Mouse (Mus musculus): ENCODE data around the gene Atxn10. TPM values are rescaled to one million over a fixed set of nuclear protein-coding genes. Genes with fewer than 3 reads are reported as not detected.

Gene Atxn10
- total RNA-seq, 2 experiments from 2014 or later: 103 to 180 TPM

DNA sequence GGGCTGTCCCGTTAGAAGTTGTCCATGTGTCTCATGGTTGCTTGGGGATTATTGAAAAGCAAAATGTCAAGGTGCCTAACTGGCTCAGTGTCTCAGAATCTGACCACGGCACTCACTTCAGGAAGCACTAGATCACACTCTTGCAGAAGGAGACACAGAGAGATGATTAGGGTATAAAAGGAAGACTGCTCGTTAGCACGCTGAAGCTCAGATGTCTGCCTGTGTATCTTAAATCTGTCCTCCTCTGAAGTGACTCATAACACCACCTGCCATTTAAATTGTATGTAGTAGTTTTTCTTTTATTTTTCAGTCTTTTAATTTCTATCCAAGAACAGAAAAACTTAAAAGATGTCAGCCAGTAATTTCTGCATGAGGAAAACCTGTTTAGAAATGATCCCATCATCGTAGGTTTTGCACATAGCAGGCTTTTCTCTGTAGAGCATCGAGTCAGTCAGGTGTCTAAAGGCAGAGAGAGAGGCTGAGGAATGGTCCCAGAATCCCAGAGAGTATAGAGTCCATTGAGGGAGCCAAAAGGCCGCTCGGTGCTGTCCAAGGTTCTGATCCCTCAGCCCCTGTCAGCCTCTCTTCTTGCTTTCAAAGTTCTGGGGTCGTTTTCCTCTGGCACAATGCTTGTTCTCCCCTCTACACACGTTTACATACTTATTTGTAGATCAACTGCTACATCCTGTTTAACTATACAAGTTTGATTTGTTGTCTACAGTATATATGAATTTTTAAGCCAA is 128.9 kb downstream of the Atxn10 start:
- no peak for ATAC-seq (ENCODE audit: poor library complexity, severe bottlenecking)

DNA sequence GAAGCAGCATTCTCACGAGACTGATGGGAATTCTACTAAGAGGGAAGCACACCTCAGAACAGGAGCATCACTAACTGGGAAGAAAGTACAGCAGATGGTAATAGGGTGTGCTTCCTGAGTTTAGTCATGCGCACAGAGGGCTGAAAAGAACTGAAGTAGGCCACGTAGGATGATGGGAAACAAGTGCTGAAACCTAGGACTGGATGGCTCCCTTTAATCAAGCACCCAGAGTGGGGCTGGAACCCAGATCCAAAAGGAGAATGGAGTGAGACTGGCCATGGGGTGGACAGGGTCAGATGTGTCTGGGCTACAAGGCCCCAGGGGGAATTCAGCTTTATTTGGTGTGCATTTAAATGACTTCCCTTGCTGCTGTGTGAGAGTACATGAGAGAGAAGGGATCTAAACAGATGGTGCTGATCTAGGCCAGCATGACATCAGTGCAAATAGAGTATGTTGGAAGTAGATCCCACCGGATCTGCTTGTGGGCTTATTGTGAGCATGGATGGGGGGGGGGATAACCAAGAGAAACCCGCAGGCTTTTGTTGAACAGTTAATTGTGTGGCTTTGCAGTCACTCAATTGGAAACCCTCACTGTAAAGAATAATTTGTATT is 130.5 kb downstream of the Atxn10 start:
- no peak for ATAC-seq (ENCODE audit: poor library complexity, severe bottlenecking)

DNA sequence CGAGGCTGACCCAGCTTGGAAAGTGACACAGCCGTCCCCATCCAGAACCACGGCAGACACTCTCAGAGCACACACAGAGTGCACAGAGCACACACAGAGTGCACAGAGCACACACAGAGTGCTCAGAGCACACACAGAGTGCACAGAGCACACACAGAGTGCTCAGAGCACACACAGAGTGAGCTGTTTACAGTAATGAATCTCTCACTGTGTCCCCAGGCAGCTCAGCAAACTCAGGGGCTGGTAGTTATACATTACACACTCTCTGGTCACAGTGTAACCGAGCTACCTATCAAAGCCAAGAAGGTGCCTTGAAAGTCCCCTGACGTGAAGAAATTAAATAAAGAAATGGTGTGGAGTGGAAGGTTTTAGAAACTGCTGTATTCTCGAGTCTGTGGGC is 133.4 kb downstream of the Atxn10 start:
- ATAC-seq (ENCODE audit: poor library complexity, severe bottlenecking): no peak

DNA sequence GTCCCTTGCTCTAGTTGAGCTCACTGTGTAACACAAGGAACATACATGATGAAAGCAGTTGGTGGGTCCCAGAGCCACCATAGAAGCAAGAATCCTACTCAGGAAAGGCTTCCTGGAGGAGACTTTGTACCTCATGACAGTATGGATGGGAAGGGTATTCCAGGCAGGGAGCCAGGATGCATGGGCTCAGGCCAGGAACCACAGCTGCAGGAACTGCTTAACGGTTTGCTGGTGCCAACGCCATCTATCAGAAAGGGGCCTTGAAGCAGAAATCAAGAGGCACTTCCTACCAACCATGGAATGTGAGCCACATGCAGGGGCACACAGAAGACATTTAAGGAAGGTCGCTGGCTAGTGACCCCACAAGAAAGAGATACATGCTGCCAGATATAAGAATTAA is 138.7 kb downstream of the Atxn10 start:
- no peak for ATAC-seq (ENCODE audit: poor library complexity, severe bottlenecking)

DNA sequence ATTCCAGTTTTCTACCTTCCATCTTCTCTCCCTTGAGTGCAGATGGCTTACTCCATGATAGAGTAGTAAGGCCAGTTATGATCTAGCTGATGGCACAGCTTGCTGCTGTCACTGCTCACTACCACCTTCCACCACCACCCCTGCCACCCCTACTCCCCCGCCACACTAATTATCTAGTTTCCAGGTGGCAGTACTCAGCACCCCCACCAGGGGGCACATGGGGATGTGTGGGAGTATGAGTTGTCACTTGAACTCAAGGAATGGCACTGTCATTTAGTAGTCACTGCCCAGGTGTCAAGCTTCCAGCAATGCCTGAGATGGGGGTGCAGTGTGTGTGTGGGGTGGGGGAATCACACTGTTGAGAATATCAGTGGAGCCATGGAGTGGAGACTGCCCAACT is 141.5 kb downstream of the Atxn10 start:
- peak; percentile 83 for ATAC-seq (ENCODE audit: poor library complexity, severe bottlenecking)

DNA sequence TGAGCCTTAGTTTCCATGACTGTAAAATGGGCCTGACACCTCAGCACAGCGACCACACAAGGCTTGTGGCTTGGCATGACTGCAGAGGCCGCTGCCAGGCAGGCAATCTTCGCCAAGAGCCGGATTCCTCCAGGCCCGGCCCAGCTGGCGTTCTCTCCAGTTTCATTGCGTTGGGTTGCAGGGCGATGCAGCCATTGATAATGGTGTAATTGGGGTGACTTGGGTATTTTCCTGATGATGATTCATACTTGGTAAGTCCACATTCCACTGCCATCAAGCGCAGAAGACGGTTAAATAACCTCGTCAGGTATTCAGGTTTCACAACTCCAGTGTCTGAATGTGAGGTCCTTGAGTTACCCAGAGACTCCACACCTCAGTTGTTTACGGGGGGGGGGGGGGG is 143.3 kb downstream of the Atxn10 start:
- no peak for ATAC-seq (ENCODE audit: poor library complexity, severe bottlenecking)

DNA sequence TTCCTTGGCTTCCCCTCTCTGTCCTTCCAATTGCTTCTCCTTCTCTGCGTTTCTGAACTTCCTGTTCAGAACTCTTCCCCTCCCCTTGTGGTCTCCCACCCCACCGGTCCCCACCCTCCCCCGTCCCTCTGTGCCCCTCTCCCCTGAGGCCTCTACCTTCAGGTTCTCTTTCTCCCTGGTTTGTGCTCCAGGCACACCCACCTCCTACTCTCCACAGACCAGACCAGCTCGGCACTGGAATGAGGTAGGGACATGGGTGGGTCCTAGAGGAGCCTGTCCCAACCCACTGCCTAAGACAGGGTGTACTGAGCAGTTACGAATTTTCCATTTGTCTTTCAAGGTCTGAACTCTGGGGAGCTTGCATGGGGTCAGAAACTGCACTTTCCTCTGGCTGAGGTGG is 143.9 kb downstream of the Atxn10 start:
- no peak for ATAC-seq (ENCODE audit: poor library complexity, severe bottlenecking)

DNA sequence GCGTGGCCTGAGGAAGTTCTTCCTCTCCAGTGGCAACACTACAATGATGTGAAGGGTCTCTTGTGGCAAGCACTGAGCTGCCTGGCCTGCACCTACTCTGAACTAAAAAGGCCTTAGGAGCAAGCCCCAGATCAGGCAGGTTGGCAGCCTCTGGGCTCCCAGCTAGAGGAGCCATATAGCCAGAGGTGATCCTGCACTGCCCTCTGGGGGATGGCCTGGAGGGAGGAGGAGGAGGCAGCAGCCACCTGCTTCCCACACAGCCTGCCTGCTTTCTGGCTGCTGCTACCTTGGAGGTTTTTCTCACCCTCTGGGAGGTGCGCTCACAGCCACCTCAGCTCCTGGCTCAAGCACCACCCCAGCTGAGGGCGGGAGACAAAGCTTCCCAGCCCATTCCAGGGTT is 144.6 kb downstream of the Atxn10 start:
- ATAC-seq (ENCODE audit: poor library complexity, severe bottlenecking): no peak

DNA sequence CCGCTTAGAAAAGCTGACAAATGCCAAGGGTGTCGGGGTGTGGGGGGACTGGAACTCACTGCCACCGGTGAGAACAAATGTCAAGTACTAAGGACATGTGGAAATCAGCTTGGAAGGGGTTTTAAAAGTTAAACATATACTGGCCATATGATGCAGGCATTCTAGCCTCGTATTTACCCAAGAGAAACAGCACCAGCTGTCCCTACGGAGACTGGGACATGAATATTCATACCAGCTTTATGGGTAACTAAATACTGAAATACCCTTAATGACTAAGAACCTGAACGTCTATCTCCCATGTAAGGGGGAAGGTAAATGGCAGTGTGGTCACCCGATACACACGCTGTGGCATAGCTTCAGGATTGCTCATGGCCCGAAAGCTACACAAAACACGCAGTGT is 152.9 kb downstream of the Atxn10 start:
- ATAC-seq (ENCODE audit: poor library complexity, severe bottlenecking): no peak

DNA sequence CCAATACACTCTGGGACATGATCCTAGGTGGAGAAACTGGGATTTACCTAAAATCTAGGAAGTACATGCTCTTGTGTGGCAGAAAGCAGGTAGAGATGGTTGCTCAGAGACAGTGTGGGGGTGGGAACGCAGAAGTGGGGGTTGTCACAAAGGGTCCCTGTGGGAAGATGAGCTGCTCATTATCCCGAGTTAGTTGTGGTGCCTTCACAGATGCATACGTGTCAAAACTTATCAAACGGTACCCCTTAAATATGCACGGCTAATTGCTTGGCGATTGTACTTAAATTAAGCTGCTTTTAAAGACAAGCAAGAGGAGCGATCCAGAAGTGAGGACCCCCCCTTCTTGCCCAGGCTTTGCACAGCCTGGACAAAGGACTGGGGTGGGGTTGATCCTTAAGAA is 153.7 kb downstream of the Atxn10 start:
- ATAC-seq (ENCODE audit: poor library complexity, severe bottlenecking): no peak

DNA sequence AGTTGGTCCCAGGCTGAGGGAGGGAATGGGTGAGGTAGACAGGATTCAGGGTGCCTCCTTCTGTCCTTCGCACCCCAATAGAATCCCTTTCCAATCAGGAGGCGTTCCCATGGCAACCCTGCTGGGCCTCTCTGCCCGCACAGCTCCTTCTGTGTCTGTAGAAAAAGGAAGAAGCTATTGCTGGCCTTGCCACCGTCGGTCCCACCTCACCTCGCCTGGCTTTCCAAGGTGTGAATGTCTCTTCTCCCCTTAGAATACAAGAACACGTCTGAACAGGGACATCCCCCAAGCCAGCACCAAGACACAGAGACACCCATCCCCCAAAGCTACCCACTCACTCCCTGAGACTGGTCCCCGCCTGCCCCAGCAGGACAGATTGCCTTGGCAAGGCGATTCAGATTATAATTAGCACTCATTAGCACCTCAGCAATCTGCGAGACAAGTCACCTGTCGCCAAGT is 158.1 kb downstream of the Atxn10 start:
- no peak for ATAC-seq (ENCODE audit: poor library complexity, severe bottlenecking)

DNA sequence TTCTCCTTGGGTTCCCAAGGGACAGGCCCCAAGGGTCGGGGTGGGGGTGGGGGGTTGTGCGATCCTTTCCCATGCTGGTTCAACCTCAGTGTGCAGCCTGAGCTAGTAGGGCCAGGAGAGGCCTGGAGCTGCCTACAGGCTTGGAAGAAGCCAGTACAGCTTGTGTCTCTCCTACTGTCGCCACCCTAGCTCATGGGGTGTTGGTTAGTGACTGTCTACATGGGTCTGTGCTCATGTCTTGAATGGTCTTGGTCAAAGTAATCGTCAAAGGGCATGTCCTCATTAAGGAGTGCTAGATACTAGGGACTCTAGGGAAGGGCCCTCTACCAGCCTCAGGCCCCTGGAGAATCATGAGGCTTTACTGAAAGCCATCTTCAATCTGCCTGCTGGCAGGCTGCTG is 161.5 kb downstream of the Atxn10 start:
- ATAC-seq (ENCODE audit: poor library complexity, severe bottlenecking): no peak

DNA sequence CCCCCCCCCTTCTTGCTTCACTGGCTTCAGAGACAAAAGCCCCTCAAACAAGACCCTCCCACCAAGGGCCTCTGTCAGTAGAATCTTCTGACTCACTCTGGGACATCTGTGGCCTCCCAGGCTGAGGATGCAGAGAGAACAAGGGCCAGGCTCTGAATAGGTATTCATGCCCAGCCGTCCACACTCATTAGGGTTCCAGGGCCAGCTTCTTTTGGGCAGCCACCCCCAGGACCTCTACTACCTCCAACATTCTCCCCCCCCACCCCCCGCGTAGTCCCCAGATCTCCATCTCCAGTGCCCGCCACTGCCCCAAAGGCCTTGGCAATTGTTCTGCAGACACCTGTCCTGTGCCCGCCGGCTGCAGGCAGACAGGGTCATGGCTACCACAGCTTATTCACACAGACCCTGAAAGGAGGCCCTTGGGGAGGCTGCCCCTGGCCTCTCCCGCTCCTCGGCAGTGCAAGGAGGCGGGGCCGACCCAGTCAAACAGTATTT is 162.0 kb downstream of the Atxn10 start:
- ATAC-seq (ENCODE audit: poor library complexity, severe bottlenecking): no peak

DNA sequence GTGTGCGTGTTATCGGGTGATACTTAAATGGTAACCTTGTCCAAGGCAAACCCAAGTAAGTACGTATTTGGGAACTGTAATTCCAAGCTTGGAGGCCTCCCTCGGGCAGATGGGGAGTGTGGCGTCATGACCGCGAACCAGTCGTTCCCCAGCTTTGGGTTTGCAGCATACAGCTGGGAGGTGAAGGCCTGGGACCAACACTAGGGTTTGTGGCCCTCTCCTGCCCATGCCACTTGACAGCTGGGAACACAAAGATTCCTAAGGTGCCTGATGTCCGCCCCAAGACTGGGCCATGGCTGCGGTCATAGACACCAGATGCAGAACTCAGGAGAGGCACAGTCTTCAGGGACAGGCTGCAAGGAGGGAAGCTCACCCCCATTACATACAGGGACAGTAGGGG is 164.2 kb downstream of the Atxn10 start:
- ATAC-seq (ENCODE audit: poor library complexity, severe bottlenecking): no peak

DNA sequence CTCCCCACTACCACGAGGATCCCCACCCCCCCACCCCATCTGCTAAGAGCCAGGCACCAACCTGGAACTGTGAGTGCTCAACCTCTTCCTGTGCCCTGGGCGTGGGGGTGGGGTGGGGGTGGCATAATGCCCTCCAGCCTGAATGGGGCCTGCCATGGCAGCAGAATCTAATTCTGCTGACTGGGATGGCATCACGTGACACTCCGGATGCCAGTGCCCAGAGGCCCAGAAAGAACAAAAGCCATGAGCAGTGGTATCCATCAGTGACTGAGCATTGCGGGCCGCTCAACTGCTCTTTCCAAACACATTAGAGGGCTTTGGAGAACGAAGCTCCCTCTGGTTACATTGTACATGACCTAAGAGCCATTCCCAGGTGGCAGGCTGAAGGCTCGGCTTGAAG is 167.1 kb downstream of the Atxn10 start, which contains the start of gene 7530416G11Rik:
Gene 7530416G11Rik (minus strand): TSS at position 101 of the 400 bp plus-strand sequence.
- ATAC-seq (ENCODE audit: poor library complexity, severe bottlenecking): no peak

DNA sequence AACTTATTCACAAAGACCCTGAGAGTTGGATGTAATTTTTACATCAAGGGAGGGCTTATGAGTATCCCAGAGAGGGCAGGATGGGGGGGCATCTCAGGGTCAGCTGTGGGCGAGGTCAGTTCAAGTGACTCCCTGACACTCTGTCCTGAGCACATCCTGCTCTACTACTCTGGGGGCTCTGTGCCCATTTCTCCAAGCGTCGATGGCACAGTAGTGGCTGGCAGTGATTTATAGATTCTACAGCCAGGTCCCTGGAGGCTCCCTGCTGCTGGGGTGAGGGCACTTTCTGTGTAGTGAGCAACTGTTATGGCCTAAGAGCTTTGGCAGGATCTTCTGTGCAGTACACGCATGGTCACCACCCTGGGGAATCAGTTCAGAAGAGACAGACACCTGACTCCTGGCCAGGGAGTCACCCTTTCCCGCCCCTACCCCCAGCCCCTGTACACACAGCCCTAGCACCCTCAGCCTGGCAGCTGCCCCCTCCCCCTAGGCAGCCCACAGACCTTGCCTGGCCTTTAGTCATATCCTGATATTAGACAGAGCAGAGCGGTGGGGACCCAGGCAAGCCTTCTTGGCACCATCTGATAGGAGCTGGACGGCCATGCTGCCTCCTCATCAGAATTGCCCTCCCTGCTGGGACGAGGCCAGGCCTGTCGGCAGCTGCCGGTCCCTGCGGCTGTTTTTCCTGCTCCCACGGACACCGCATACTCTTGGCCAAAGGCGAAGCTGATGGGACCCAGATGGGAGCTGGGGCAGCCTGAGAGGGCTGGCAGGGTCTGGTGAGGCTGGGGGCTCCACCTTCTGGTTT is 169.3 kb downstream of the Atxn10 start:
- no peak for ATAC-seq (ENCODE audit: poor library complexity, severe bottlenecking)

DNA sequence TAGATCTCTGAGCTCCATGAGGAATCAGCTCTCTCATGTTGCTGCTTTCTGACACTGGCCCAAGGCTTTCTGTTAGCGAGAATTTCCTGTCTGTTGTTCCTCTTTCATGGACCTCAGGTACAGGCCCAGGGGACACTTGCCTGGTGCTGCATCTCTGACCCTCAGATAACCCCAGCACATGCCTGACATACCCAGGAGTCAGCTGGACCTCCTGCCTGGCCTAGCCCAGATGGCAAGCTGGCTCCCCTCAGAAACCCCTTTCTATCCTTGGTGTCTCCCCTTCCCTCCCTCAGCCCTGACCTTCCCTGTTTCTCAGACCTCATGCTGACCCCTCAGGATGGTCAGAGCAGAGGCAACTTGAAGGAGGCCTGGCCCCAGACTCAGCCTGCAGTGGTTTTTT is 170.6 kb downstream of the Atxn10 start:
- ATAC-seq (ENCODE audit: poor library complexity, severe bottlenecking): no peak

DNA sequence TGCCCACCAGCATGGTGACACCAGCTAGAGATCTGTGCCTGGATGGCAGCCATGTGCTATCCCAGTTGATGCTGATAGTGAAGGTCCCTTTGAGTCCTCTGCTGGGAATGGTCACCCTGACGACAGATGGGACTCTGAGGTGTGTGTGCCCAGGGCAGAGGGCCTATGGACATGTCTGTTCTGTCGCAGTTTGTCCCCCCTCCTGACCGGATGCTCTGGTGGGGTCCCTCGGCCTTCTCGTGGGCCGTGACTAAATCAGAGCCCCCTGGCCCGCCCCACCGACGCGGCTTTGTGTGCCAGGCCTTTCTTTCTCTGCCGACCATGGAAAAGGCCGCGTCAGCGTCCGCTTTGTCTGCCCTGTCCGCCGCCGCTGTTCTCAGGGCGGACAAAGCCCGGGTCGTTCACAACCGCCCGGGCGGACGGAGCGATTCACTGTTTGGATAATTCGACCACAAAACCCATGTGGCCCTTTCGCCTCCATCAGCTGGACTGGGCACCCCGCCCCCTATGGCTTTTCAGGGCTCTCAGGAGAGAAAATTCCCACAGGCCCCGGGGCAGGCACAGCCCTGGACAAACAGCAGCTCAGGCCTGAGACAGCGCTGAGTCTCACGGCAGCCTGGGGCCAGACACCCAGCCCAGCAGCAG is 171.4 kb downstream of the Atxn10 start:
- no peak for ATAC-seq (ENCODE audit: poor library complexity, severe bottlenecking)

All from megakaryocyte, adult 5-6 weeks (primary cell).